Mouse (Mus musculus) gastrocnemius, postnatal 4 days (tissue): ENCODE data around the gene Sdhaf1. TPM values are rescaled to one million over a fixed set of nuclear protein-coding genes. Genes with fewer than 3 reads are reported as not detected.

ENCODE experiments used
- DNase-seq, 2 experiments: peaks; one replicate each; pipeline ENCODE4 v3.0.0; 2021 to 2022; ENCODE audit warnings: low spot score in 2 of 2, mixed read lengths in 2 of 2
- long read RNA-seq, 2 experiments: library from polyadenylated mRNA; stranded (forward); transcript quantifications; one replicate each; pipeline ENCODE4 v2.0.0; 2021
- total RNA-seq, 2 experiments: library from RNA; stranded (reverse); gene quantifications; 2 replicates each; pipeline ENCODE4 v1.2.3; 2021

Gene Sdhaf1
- 10 to 100 TPM; 12.0 to 13.2 TPM for total RNA-seq
- long read RNA-seq, experiment 1, transcript Sdhaf1-201 (1 exons, 2,490 nt), result major isoform, 37 of 37 reads
- long read RNA-seq, experiment 1, partial matches to known transcripts, result 0 of 37 reads
- long read RNA-seq, experiment 1, other reads (novel, unspliced or antisense), result 0 of 37 reads
- long read RNA-seq, experiment 2, transcript Sdhaf1-201 (1 exons, 2,490 nt), result major isoform, 42 of 42 reads
- long read RNA-seq, experiment 2, partial matches to known transcripts, result 0 of 42 reads
- long read RNA-seq, experiment 2, other reads (novel, unspliced or antisense), result 0 of 42 reads

- DNase-seq, result no peak
Measured at GRCm38 (mm10) chr7:30323795-30324194, at the start of gene Sdhaf1. Gene Sdhaf1, minus strand, starts transcription at chr7:30323895.

- no peak for DNase-seq
Measured at GRCm38 (mm10) chr7:30367466-30367865, 43.8 kb upstream of the Sdhaf1 start.

- DNase-seq, result no peak
Measured at GRCm38 (mm10) chr7:30363344-30363738, 39.6 kb upstream of the Sdhaf1 start.

- peak in 1 of 2 experiments; percentile 39 for DNase-seq
Measured at GRCm38 (mm10) chr7:30362652-30363343, 39.1 kb upstream of the Sdhaf1 start, which contains the start of gene Lrfn3. Gene Lrfn3, minus strand, starts transcription at chr7:30362772.

GRCm38 (mm10) chr7:30360028-30360427, 36.3 kb upstream of the Sdhaf1 start:
- no peak for DNase-seq

GRCm38 (mm10) chr7:30359276-30359865, 35.7 kb upstream of the Sdhaf1 start:
- no peak for DNase-seq

- no peak for DNase-seq
Measured at GRCm38 (mm10) chr7:30358378-30359186, 34.9 kb upstream of the Sdhaf1 start.

- no peak for DNase-seq
Measured at GRCm38 (mm10) chr7:30354059-30354458, 30.4 kb upstream of the Sdhaf1 start.

GRCm38 (mm10) chr7:30353279-30353822, 29.7 kb upstream of the Sdhaf1 start:
- peak; percentile 51 to 68 for DNase-seq

- DNase-seq, result peak; percentile 51 to 62
Measured at GRCm38 (mm10) chr7:30347828-30348227, 24.1 kb upstream of the Sdhaf1 start.

GRCm38 (mm10) chr7:30346635-30347379, 23.1 kb upstream of the Sdhaf1 start:
- DNase-seq, result peak in 1 of 2 experiments; percentile 76

GRCm38 (mm10) chr7:30339432-30340109, 15.9 kb upstream of the Sdhaf1 start:
- no peak for DNase-seq

- peak; percentile 75 to 89 for DNase-seq
Measured at GRCm38 (mm10) chr7:30336384-30336783, 12.7 kb upstream of the Sdhaf1 start.

GRCm38 (mm10) chr7:30335688-30336087, 12.0 kb upstream of the Sdhaf1 start:
- DNase-seq, result no peak

- DNase-seq, result no peak
Measured at GRCm38 (mm10) chr7:30334563-30334962, 10.9 kb upstream of the Sdhaf1 start.

- DNase-seq, result peak in 1 of 2 experiments; percentile 39
Measured at GRCm38 (mm10) chr7:30333436-30333835, 9.7 kb upstream of the Sdhaf1 start.

- no peak for DNase-seq
Measured at GRCm38 (mm10) chr7:30332622-30333259, 9.0 kb upstream of the Sdhaf1 start.

GRCm38 (mm10) chr7:30331887-30332286, 8.2 kb upstream of the Sdhaf1 start:
- DNase-seq, result peak in 1 of 2 experiments; percentile 72

GRCm38 (mm10) chr7:30328379-30328778, 4.7 kb upstream of the Sdhaf1 start:
- DNase-seq, result no peak
